Mouse (Mus musculus) ES-E14 (cell line): ENCODE data around the gene Zscan10. TPM values are rescaled to one million over a fixed set of nuclear protein-coding genes. Genes with fewer than 3 reads are reported as not detected.

Experiments
- DNase-seq: peaks from one replicate; pipeline ENCODE4 v3.0.0-alpha.2; 2013; ENCODE audit warnings: low read depth, low spot score
- H3K27ac ChIP-seq: 2 replicates; pipeline ENCODE4 v1.5.1; 2012; ENCODE audit warnings: low read depth, mild to moderate bottlenecking, low read length, moderate library complexity, mixed read lengths; ENCODE audit not compliant: poor library complexity, insufficient read depth, severe bottlenecking
- H3K36me3 ChIP-seq: 2 replicates; pipeline ENCODE4 v1.6.1; 2012; ENCODE audit warnings: mild to moderate bottlenecking, low read length, moderate library complexity, mixed read lengths; ENCODE audit not compliant: control insufficient read depth, poor library complexity, insufficient read depth, severe bottlenecking
- H3K4me1 ChIP-seq, 2 experiments: fragments of 150-350 bp in 1 of 2; sonication (generic) in 1 of 2; 2 replicates each; pipeline ENCODE4 v1.6.1; 2012; ENCODE audit warnings: low read length in 2 of 2, mild to moderate bottlenecking in 1 of 2, mixed read lengths in 1 of 2; ENCODE audit not compliant: control insufficient read depth in 2 of 2, insufficient read depth in 2 of 2, poor library complexity in 1 of 2
- H3K4me3 ChIP-seq, 2 experiments: fragments of 150-350 bp in 1 of 2; sonication (generic) in 1 of 2; 2 replicates each; pipeline ENCODE4 v1.5.1; 2012; ENCODE audit warnings: low read length in 2 of 2, low read depth in 1 of 2, mild to moderate bottlenecking in 1 of 2, mixed read lengths in 1 of 2; ENCODE audit not compliant: insufficient read depth in 1 of 2, poor library complexity in 1 of 2, severe bottlenecking in 1 of 2
- H3K9ac ChIP-seq: 2 replicates; pipeline ENCODE4 v1.6.1; 2012; ENCODE audit warnings: low read depth, mild to moderate bottlenecking, low read length, mixed read lengths; ENCODE audit not compliant: poor library complexity, insufficient read depth, severe bottlenecking
- H3K9me3 ChIP-seq: fragments of 150-350 bp; sonication (generic); 2 replicates; pipeline ENCODE4 v1.6.1; 2012; ENCODE audit warnings: low read depth, mild to moderate bottlenecking, low read length; ENCODE audit not compliant: control insufficient read depth, insufficient read depth
- CHD2 ChIP-seq: IDR thresholded peaks from 2 replicates; pipeline ENCODE4 v1.6.1; 2014; ENCODE audit warnings: mild to moderate bottlenecking, low read depth, low read length, inconsistent platforms
- HCFC1 ChIP-seq: IDR thresholded peaks from 2 replicates; pipeline ENCODE4 v1.6.1; 2012; ENCODE audit warnings: low read length, inconsistent platforms, borderline replicate concordance; ENCODE audit not compliant: insufficient read depth
- MAFK ChIP-seq: IDR thresholded peaks from 2 replicates; pipeline ENCODE4 v1.6.1; 2014; ENCODE audit warnings: mild to moderate bottlenecking, low read depth, low read length, inconsistent platforms; ENCODE audit not compliant: insufficient read depth
- ZC3H11A ChIP-seq: IDR thresholded peaks from 2 replicates; pipeline ENCODE4 v1.6.1; 2012; ENCODE audit warnings: low read depth, mild to moderate bottlenecking, inconsistent platforms, low read length, borderline replicate concordance
- ZNF384 ChIP-seq: IDR thresholded peaks from 2 replicates; pipeline ENCODE4 v1.6.1; 2012; ENCODE audit warnings: low read depth, low read length, inconsistent platforms
- in situ Hi-C, 2 experiments: fragments of 600-800 bp; cut with MboI; formaldehyde crosslinking; loops; one replicate each; pipeline ENCODE4 v1.15.1; 2025; ENCODE audit warnings: low sequenced_read_pairs in 2 of 2, inconsistent platforms in 1 of 2; ENCODE audit not compliant: unreplicated experiment in 2 of 2
- total RNA-seq: library from RNA; depleted of rRNA; stranded (reverse); fragments of 300-350 nt; gene quantifications from 2 replicates; pipeline ENCODE4 v1.2.3, GENCODE M21; 2012

Zscan10 gene
- total RNA-seq, 1 experiment: 62.5 TPM

DNA sequence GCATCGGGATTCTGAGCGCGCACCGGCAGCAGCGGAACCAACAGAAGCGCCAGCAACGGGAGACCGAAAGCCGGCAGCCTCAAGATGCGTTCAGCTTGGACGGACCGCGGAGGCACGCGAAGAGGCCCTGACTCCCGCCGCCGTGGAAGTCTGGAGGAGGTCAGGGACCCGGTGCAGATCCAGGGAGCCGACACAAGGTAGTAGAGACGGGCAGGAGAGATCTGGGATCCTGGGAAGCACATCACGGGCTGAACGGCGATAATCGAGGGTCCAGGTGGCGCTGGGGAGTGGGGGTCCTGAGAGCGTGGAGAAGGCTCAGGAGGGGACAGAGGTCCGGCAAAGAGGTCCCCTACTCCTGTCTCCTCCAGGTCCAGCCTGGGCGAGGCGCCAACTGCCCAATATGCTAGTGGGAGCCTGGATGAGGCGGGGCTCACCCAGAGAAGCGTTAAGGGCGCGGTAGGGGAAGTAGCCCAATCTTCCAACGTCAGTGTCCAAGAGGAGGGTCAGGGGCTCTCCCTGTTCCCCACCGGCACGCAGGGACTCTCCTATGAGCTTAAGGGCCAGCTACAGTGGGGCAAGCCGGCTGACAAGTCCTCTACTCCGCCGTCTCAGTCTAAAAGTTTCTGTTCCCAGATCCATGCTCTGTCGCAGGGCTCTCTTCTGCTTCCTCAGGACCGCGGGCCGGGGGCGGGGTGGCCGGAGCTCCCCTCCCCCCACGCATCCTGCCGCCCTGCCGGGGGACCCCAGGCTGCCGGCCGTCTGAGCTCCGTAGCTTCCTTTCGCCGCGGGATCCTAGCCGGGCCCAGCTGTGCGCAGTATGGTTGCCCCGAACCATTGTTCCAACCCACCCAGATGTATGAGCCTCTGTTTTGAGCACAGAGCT, 44.2 kb downstream of the Zscan10 start, which contains the start of gene Mmp25:
TSS of gene Mmp25 (minus strand) at position 665 of the 883 bp plus-strand sequence.
- Histone ChIP-seq H3K4me1 (peaks cover 1 to 18% of the 10 kb centered on the region in 2 experiments; a peak in 2 of 4 replicates), H3K9me3 (no peaks in the 10 kb centered on the region), H3K4me3 (peak within 1 kb of the TSS; percentile 58 to 72), H3K36me3 (peaks cover 2% of the 10 kb centered on the region; the same call in 1 of the 2 replicates), H3K27ac (0 out of 2 replicates have a peak within 1 kb of the TSS, but pooled peaks have one; percentile 7), H3K9ac (peak within 1 kb of the TSS; percentile 63)
- TF ChIP-seq CHD2 (no peak), ZNF384 (no peak), HCFC1 (no peak)
- no peak for DNase-seq
- in situ Hi-C loops: no loop called here

DNA sequence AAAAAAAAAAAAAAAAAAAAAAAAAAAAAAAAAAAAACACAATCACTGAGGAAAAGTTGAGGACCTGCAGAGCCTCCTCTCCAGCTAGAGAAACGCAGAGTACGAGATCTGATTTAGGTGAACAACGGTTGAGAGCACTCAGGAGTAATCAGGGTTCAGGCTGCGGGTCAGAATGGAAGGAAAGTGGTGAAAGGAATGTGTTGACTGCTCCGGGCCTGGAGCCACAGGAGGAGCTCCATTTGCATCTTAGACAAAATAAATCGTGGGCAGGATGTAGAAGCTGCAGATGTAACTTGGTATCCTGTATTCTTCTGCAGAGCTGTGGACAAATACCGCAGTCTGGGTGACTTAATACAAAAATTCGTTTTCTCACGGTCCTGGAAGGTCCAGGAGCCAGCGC, 45.2 kb downstream of the Zscan10 start:
- peaks cover 2% of the 10 kb centered on the region; the same call in 1 of the 2 replicates for H3K36me3 ChIP-seq
- no peak for TF ChIP-seq ZC3H11A
- no peak for TF ChIP-seq ZNF384
- no peak for TF ChIP-seq CHD2
- TF ChIP-seq MAFK: no peak
- TF ChIP-seq HCFC1: no peak
- no peak overlapping the region for H3K4me3 ChIP-seq
- no peak overlapping the region for H3K27ac ChIP-seq
- H3K9ac ChIP-seq: no peak overlapping the region
- in situ Hi-C loops: no loop called here
- no peak for DNase-seq
- H3K9me3 ChIP-seq: no peaks in the 10 kb centered on the region
- peaks cover 1 to 18% of the 10 kb centered on the region in 2 experiments; a peak in 2 of 4 replicates for H3K4me1 ChIP-seq

DNA sequence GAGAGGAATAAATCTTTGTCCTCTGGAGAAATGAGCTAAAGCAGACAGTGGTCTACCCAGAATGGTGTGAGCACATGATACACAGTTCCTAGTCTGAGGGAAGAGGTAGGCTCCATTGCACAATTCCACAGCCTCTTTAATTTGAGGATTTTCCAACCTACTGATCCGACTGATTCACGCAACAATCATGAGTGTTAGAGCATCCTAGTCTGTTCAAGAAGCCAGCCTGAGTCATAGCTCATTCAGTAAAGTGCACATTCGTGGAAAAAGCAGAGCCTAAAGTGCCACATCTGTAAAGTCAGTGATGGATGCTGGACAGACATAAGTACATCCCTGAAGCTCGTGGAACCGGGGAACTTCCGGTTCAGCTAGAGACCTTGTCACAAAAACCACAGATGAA, 50.7 kb downstream of the Zscan10 start:
- Histone ChIP-seq H3K9me3 (no peaks in the 10 kb centered on the region), H3K4me3 (no peak overlapping the region), H3K36me3 (no peaks in the 10 kb centered on the region), H3K27ac (no peak overlapping the region), H3K4me1 (peaks cover 0 to 9% of the 10 kb centered on the region in 2 experiments; a peak in 1 of 4 replicates), H3K9ac (no peak overlapping the region)
- DNase-seq: no peak
- TF ChIP-seq MAFK (no peak), CHD2 (no peak), ZNF384 (no peak), HCFC1 (no peak), ZC3H11A (no peak)
- in situ Hi-C loops: no loop called here

DNA sequence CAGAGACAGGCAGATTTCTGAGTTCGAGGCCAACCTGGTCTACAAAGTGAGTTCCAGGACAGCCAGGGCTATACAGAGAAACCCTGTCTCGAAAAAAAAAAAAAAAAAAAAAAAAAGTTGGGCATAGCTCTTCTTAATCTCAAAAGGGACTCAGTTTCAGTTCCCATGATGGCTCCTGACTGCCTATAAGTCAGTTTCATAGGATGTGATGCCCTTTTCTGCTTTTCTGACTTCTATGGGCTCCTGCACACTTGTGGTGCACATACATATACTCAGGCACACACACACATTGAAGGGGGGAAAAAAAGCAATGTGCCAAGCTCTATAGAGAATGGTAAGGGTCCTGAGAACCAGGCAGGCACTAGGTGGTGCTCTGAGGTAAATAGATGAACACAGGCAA, 52.7 kb downstream of the Zscan10 start:
- no peak overlapping the region for H3K27ac ChIP-seq
- no peak for TF ChIP-seq MAFK
- no peak for TF ChIP-seq ZC3H11A
- TF ChIP-seq ZNF384: no peak
- no peak for TF ChIP-seq CHD2
- no peak for TF ChIP-seq HCFC1
- DNase-seq: no peak
- no peaks in the 10 kb centered on the region for H3K36me3 ChIP-seq
- no peak overlapping the region for H3K4me3 ChIP-seq
- H3K9ac ChIP-seq: no peak overlapping the region
- H3K9me3 ChIP-seq: no peaks in the 10 kb centered on the region
- in situ Hi-C loops: no loop called here
- H3K4me1 ChIP-seq: no peaks in the 10 kb centered on the region

DNA sequence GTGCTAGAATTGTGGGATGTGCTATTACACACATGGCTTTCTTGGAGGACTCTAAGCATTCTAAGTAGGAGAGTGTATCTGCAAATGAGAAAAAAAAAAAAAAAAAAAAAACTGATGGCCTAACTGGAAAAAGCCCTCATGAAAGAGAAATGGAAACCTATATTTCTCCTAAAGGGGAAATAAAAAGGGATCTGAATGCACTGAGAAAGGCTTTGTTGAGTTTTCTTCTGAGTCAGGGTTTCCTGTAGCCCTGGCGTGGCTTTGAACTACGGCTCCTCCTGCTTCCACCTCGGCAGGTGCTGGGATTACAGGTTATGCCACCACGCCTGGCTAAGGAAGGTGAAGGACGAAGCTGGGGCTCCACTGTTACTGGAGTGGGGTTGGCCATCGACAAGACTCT, 53.3 kb downstream of the Zscan10 start:
- TF ChIP-seq ZC3H11A (no peak), ZNF384 (no peak), CHD2 (no peak), MAFK (no peak), HCFC1 (no peak)
- Histone ChIP-seq H3K27ac (no peak overlapping the region), H3K9me3 (no peaks in the 10 kb centered on the region)

More for the DNA sequence above, 53.3 kb downstream of the Zscan10 start:
- DNase-seq: no peak
- in situ Hi-C loops: no loop called here
- Histone ChIP-seq H3K4me1 (no peaks in the 10 kb centered on the region), H3K36me3 (no peaks in the 10 kb centered on the region), H3K4me3 (no peak overlapping the region), H3K9ac (no peak overlapping the region)
